Mouse (Mus musculus): ENCODE results near the gene Dzip1.

- no peak for TF ChIP-seq CTCF (IDR thresholded peaks at IDR 0.05; ENCODE audit: borderline replicate concordance, insufficient read depth, low read length)
- no peak for TF ChIP-seq POLR2A (IDR thresholded peaks at IDR 0.05; ENCODE audit: low read depth, low read length)
Measured at GRCm38 (mm10) chr14:118930777-118931176, 5.5 kb upstream of the Dzip1 start.
